Mouse (Mus musculus): ENCODE measurements around the gene Odf3l2. TPM values are rescaled to one million over a fixed set of nuclear protein-coding genes. Genes with fewer than 3 reads are reported as not detected.
A peak's percentile ranks its signal among the peaks of the same experiment; 100 is the strongest.

The Odf3l2 gene
- polyA plus RNA-seq, 1 experiment from 2014 or later: not detected

- H3K36me3 ChIP-seq: peaks cover 38% of the 10 kb centered on the region
- peak overlapping the region; percentile 92 for H3K4me2 ChIP-seq (replicated peaks)
- no peak overlapping the region for H3K27ac ChIP-seq
- 8% methylated on average over 10 of the region's 10 CpGs for WGBS
- peak overlapping the region; percentile 76 for H3K9ac ChIP-seq
- no peak for ATAC-seq (ENCODE audit: low FRiP score, low read depth)
- peaks cover 25% of the 10 kb centered on the region for H3K4me1 ChIP-seq
- H3K4me3 ChIP-seq: peak overlapping the region; percentile 74
- no peaks in the 10 kb centered on the region for H3K27me3 ChIP-seq (replicated peaks)
- no peaks in the 10 kb centered on the region for H3K9me3 ChIP-seq
Observed at GRCm38 (mm10) chr10:79682916-79683582, 37.5 kb upstream of the Odf3l2 start.

- Histone ChIP-seq H3K4me1 (peaks cover 25% of the 10 kb centered on the region), H3K9me3 (no peaks in the 10 kb centered on the region), H3K27me3 (replicated peaks) (no peaks in the 10 kb centered on the region), H3K27ac (peak overlapping the region; percentile 80; the same call in 1 of the 2 replicates), H3K36me3 (peaks cover 33% of the 10 kb centered on the region), H3K4me2 (replicated peaks) (peak overlapping the region; percentile 92), H3K4me3 (peak overlapping the region; percentile 74), H3K9ac (peak overlapping the region; percentile 76)
- WGBS: 0% methylated on average over 10 of the region's 10 CpGs
- no peak; the same call in 1 of the 2 replicates for ATAC-seq (ENCODE audit: low FRiP score, low read depth)
Observed at GRCm38 (mm10) chr10:79682551-79682915, 37.0 kb upstream of the Odf3l2 start.

GRCm38 (mm10) chr10:79681591-79682245 is 36.2 kb upstream of the Odf3l2 start, which contains the start of gene Cdc34:
Gene Cdc34, plus strand, starts transcription at chr10:79682195.
- peaks cover 26% of the 10 kb centered on the region for H3K36me3 ChIP-seq
- no peaks in the 10 kb centered on the region for H3K27me3 ChIP-seq (replicated peaks)
- H3K9me3 ChIP-seq: no peaks in the 10 kb centered on the region
- peak within 1 kb of the TSS; percentile 74 for H3K4me3 ChIP-seq
- H3K4me2 ChIP-seq (replicated peaks): peak within 1 kb of the TSS; percentile 92
- peak within 1 kb of the TSS; percentile 80 for H3K27ac ChIP-seq
- H3K4me1 ChIP-seq: peaks cover 25% of the 10 kb centered on the region
- ATAC-seq (ENCODE audit: low FRiP score, low read depth): peak; percentile 91
- H3K9ac ChIP-seq: peak within 1 kb of the TSS; percentile 76
- WGBS: under 1% methylated on average over 75 of the region's 84 CpGs

- H3K9ac ChIP-seq: peak overlapping the region; percentile 51
- peak overlapping the region; percentile 92 for H3K4me2 ChIP-seq (replicated peaks)
- peaks cover 23% of the 10 kb centered on the region for H3K36me3 ChIP-seq
- H3K27ac ChIP-seq: peak overlapping the region; percentile 80
- H3K27me3 ChIP-seq (replicated peaks): no peaks in the 10 kb centered on the region
- peak; percentile 26 for ATAC-seq (ENCODE audit: low FRiP score, low read depth)
- 38% methylated on average over 11 of the region's 11 CpGs for WGBS
- H3K9me3 ChIP-seq: no peaks in the 10 kb centered on the region
- peak overlapping the region; percentile 74 for H3K4me3 ChIP-seq
- peaks cover 25% of the 10 kb centered on the region for H3K4me1 ChIP-seq
Observed at GRCm38 (mm10) chr10:79680606-79681495, 35.3 kb upstream of the Odf3l2 start.

- no peaks in the 10 kb centered on the region for H3K27me3 ChIP-seq (replicated peaks)
- peaks cover 17% of the 10 kb centered on the region for H3K36me3 ChIP-seq
- H3K4me2 ChIP-seq (replicated peaks): no peak overlapping the region
- H3K9me3 ChIP-seq: no peaks in the 10 kb centered on the region
- H3K27ac ChIP-seq: no peak overlapping the region
- H3K9ac ChIP-seq: no peak overlapping the region
- H3K4me3 ChIP-seq: no peak overlapping the region
- H3K4me1 ChIP-seq: peaks cover 18% of the 10 kb centered on the region
- ATAC-seq (ENCODE audit: low FRiP score, low read depth): no peak
- 60% methylated on average over 44 of the region's 44 CpGs for WGBS
Observed at GRCm38 (mm10) chr10:79675346-79676035, 30.0 kb upstream of the Odf3l2 start.

- H3K4me3 ChIP-seq: no peak overlapping the region
- H3K27me3 ChIP-seq (replicated peaks): no peaks in the 10 kb centered on the region
- H3K4me1 ChIP-seq: peaks cover 27% of the 10 kb centered on the region
- H3K9ac ChIP-seq: no peak overlapping the region
- no peak overlapping the region for H3K27ac ChIP-seq
- peaks cover 17% of the 10 kb centered on the region for H3K36me3 ChIP-seq
- no peak overlapping the region for H3K4me2 ChIP-seq (replicated peaks)
- H3K9me3 ChIP-seq: no peaks in the 10 kb centered on the region
- no peak for ATAC-seq (ENCODE audit: low FRiP score, low read depth)
- WGBS: 89% methylated on average over 3 of the region's 3 CpGs
Observed at GRCm38 (mm10) chr10:79673054-79673453, 27.5 kb upstream of the Odf3l2 start.

GRCm38 (mm10) chr10:79672088-79672455 is 26.5 kb upstream of the Odf3l2 start:
- ATAC-seq (ENCODE audit: low FRiP score, low read depth): no peak
- WGBS: 46% methylated on average over 3 of the region's 3 CpGs
- peaks cover 27% of the 10 kb centered on the region for H3K4me1 ChIP-seq

GRCm38 (mm10) chr10:79671396-79672087 is 26.0 kb upstream of the Odf3l2 start:
- Histone ChIP-seq H3K4me1 (peaks cover 27% of the 10 kb centered on the region), H3K27me3 (replicated peaks) (no peaks in the 10 kb centered on the region), H3K36me3 (peaks cover 14% of the 10 kb centered on the region), H3K27ac (no peak overlapping the region), H3K9ac (0 out of 2 replicates have a peak overlapping the region, but pooled peaks have one; percentile 86), H3K4me3 (no peak overlapping the region), H3K9me3 (no peaks in the 10 kb centered on the region), H3K4me2 (replicated peaks) (peak overlapping the region; percentile 93)
- 26% methylated on average over 6 of the region's 6 CpGs for WGBS
- no peak for ATAC-seq (ENCODE audit: low FRiP score, low read depth)

More at GRCm38 (mm10) chr10:79672088-79672455, 26.5 kb upstream of the Odf3l2 start:
- H3K4me2 ChIP-seq (replicated peaks): no peak overlapping the region; the same call in 1 of the 2 replicates
- no peaks in the 10 kb centered on the region for H3K9me3 ChIP-seq
- no peak overlapping the region for H3K27ac ChIP-seq
- no peak overlapping the region for H3K9ac ChIP-seq
- H3K36me3 ChIP-seq: peaks cover 17% of the 10 kb centered on the region
- no peak overlapping the region for H3K4me3 ChIP-seq
- H3K27me3 ChIP-seq (replicated peaks): no peaks in the 10 kb centered on the region

GRCm38 (mm10) chr10:79670071-79670888 is 24.7 kb upstream of the Odf3l2 start:
- peak; percentile 22 for ATAC-seq (ENCODE audit: low FRiP score, low read depth)
- H3K27ac ChIP-seq: peak overlapping the region; percentile 92; the same call in 1 of the 2 replicates
- WGBS: 26% methylated on average over 15 of the region's 15 CpGs

GRCm38 (mm10) chr10:79669576-79670057 is 24.1 kb upstream of the Odf3l2 start:
- peak overlapping the region; percentile 91 for H3K4me3 ChIP-seq
- peak; percentile 65 for ATAC-seq (ENCODE audit: low FRiP score, low read depth)
- under 1% methylated on average over 47 of the region's 47 CpGs for WGBS
- peaks cover 27% of the 10 kb centered on the region for H3K4me1 ChIP-seq
- peak overlapping the region; percentile 93 for H3K4me2 ChIP-seq (replicated peaks)
- H3K9ac ChIP-seq: peak overlapping the region; percentile 86
- H3K36me3 ChIP-seq: 0 out of 2 replicates have a peak, but pooled peaks cover 4% of the 10 kb centered on the region
- no peaks in the 10 kb centered on the region for H3K9me3 ChIP-seq
- H3K27ac ChIP-seq: peak overlapping the region; percentile 92
- H3K27me3 ChIP-seq (replicated peaks): no peaks in the 10 kb centered on the region

More at GRCm38 (mm10) chr10:79670071-79670888, 24.7 kb upstream of the Odf3l2 start:
- Histone ChIP-seq H3K4me2 (replicated peaks) (peak overlapping the region; percentile 93), H3K9ac (peak overlapping the region; percentile 86), H3K4me3 (peak overlapping the region; percentile 91), H3K27me3 (replicated peaks) (no peaks in the 10 kb centered on the region), H3K36me3 (peaks cover 5% of the 10 kb centered on the region), H3K4me1 (peaks cover 27% of the 10 kb centered on the region), H3K9me3 (no peaks in the 10 kb centered on the region)

Data from neural tube, embryonic 12.5 days (tissue).